Mouse (Mus musculus): ENCODE results near the gene Gm20388. TPM values are rescaled to one million over a fixed set of nuclear protein-coding genes. Genes with fewer than 3 reads are reported as not detected.

Gm20388 gene
- polyA plus RNA-seq, 1 experiment from 2014 or later: not detected

DNA sequence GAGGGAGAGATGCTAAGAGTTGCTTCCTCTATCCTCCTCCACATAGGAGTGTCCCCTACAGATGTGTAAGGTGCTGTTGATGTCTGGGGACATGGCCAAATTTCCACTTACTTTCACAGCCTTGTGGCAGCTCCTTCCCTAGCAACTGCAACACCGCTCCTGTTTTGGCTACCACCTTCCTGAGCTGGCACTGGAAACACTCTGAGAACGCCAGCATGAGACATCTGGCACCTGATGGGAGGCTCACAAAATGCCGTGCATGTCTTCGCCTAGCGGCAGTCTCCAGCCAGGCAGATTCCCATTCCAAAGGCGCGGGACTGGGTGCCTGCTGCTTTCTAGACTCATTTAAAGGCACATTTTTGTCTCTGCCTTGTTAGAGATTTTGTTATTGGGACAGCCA is 226.0 kb downstream of the Gm20388 start:
- H3K36me3 ChIP-seq (ENCODE audit: control insufficient read depth, insufficient read depth, low read length): no peaks in the 10 kb centered on the region
- H3K27me3 ChIP-seq (ENCODE audit: control insufficient read depth, insufficient read depth, low read length): no peaks in the 10 kb centered on the region
- no peak for ATAC-seq (ENCODE audit: low FRiP score, low TSS enrichment)
- H3K27ac ChIP-seq (ENCODE audit: low read depth, low read length): no peak overlapping the region
- no peaks in the 10 kb centered on the region for H3K4me1 ChIP-seq (ENCODE audit: control insufficient read depth, insufficient read depth, low read length)
- 60% methylated on average over 7 of the region's 7 CpGs for WGBS
- no peak overlapping the region for H3K4me3 ChIP-seq (ENCODE audit: low read length)
- no peaks in the 10 kb centered on the region for H3K9me3 ChIP-seq (ENCODE audit: control insufficient read depth, low read length)
- H3K9ac ChIP-seq (ENCODE audit: low read depth, low read length): no peak overlapping the region
- H3K4me2 ChIP-seq (replicated peaks; ENCODE audit: low read depth, low read length): no peak overlapping the region

DNA sequence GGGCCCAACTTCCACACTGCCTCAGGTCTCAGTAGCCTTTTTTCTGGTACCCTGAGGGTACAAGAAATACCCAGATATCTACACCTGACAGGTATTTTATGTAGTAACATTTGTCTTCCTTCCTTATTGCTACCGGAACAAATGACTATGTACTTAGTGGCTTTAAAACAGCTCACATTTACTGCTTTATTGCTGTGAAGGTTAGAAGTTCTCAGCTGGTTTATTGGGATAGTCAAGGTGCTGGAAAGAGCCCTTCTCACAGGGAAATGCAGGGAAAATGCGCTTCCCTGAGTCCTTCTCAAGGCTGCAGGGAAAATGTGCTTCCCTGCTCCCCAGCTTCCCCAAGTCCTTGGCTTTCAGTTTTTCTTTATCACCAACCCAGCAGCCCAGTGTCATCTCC is 228.3 kb downstream of the Gm20388 start:
- 49% methylated on average over 2 of the region's 2 CpGs for WGBS

DNA sequence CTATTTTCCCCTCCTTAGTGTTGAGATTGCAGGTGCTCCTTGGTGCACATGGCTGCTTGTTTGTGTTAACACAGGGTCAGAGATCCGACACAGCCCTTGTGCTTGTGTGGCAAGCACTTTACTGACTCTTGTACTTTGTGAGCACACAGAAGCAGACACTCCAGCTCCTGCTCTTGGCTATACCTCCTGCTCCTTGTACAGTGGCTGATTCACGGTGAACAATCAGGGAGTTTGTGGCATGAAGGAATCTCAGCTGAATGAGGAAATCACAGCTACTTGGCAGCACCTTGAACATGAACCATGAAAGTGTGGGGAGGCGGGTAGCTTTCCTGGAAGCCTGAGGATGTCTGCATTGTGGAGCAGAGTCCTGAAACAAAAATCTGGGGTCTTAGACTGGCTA is 230.1 kb downstream of the Gm20388 start:
- H3K4me2 ChIP-seq (replicated peaks; ENCODE audit: low read depth, low read length): no peak overlapping the region
- 52% methylated on average over 3 of the region's 3 CpGs for WGBS
- no peaks in the 10 kb centered on the region for H3K9me3 ChIP-seq (ENCODE audit: control insufficient read depth, low read length)
- no peak overlapping the region for H3K9ac ChIP-seq (ENCODE audit: low read depth, low read length)
- H3K4me1 ChIP-seq (ENCODE audit: control insufficient read depth, insufficient read depth, low read length): no peaks in the 10 kb centered on the region
- no peaks in the 10 kb centered on the region for H3K36me3 ChIP-seq (ENCODE audit: control insufficient read depth, insufficient read depth, low read length)
- ATAC-seq (ENCODE audit: low FRiP score, low TSS enrichment): no peak
- H3K4me3 ChIP-seq (ENCODE audit: low read length): no peak overlapping the region
- H3K27ac ChIP-seq (ENCODE audit: low read depth, low read length): no peak overlapping the region
- H3K27me3 ChIP-seq (ENCODE audit: control insufficient read depth, insufficient read depth, low read length): no peaks in the 10 kb centered on the region

More for the DNA sequence above, 228.3 kb downstream of the Gm20388 start:
- H3K9ac ChIP-seq (ENCODE audit: low read depth, low read length): no peak overlapping the region
- no peak overlapping the region for H3K4me3 ChIP-seq (ENCODE audit: low read length)
- H3K27me3 ChIP-seq (ENCODE audit: control insufficient read depth, insufficient read depth, low read length): no peaks in the 10 kb centered on the region
- H3K9me3 ChIP-seq (ENCODE audit: control insufficient read depth, low read length): no peaks in the 10 kb centered on the region
- H3K27ac ChIP-seq (ENCODE audit: low read depth, low read length): no peak overlapping the region
- ATAC-seq (ENCODE audit: low FRiP score, low TSS enrichment): no peak
- no peaks in the 10 kb centered on the region for H3K4me1 ChIP-seq (ENCODE audit: control insufficient read depth, insufficient read depth, low read length)
- H3K36me3 ChIP-seq (ENCODE audit: control insufficient read depth, insufficient read depth, low read length): no peaks in the 10 kb centered on the region
- H3K4me2 ChIP-seq (replicated peaks; ENCODE audit: low read depth, low read length): no peak overlapping the region

DNA sequence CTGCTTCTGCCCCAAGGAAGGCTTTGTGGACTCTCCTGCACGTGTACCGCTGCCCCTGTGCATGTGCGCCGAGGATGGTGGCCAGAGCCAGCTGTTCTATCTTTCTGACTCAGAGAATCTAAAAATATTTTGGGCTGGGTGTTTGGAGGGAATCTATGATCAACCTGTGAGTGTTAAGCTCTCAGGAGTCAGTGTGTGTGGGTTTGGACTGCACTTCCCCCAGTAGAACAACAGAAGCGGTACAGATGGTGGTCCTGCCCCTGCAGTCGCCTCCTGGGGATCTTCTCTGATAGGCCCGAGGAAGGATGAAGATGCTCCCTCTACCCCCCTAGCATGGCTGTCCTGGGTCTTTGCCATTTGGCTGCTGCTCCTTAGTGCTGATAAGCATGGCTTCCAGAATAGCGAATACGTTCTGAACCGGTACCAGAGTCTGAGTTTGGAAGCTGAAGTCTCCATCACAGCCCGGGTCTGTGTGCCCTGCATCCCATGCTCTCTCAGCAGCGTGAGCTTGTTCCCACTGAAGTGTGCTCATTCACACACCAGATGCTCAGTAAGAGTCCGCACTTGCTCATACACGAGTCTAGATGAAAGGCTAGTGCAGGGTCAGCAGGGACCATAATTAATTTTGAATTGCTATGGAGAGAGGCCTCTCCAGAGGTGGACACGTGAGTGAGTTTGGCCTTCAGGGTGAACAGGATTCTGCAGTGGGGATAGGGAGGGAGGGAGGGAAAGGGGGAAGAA is 233.4 kb downstream of the Gm20388 start:
- Histone ChIP-seq H3K27me3 (ENCODE audit: control insufficient read depth, insufficient read depth, low read length) (no peaks in the 10 kb centered on the region), H3K4me1 (ENCODE audit: control insufficient read depth, insufficient read depth, low read length) (no peaks in the 10 kb centered on the region), H3K27ac (ENCODE audit: low read depth, low read length) (no peak overlapping the region), H3K9me3 (ENCODE audit: control insufficient read depth, low read length) (no peaks in the 10 kb centered on the region), H3K9ac (ENCODE audit: low read depth, low read length) (no peak overlapping the region), H3K36me3 (ENCODE audit: control insufficient read depth, insufficient read depth, low read length) (no peaks in the 10 kb centered on the region), H3K4me2 (replicated peaks; ENCODE audit: low read depth, low read length) (no peak overlapping the region), H3K4me3 (ENCODE audit: low read length) (no peak overlapping the region)
- WGBS: 59% methylated on average over 15 of the region's 15 CpGs
- 0 out of 2 replicates have a peak, but pooled peaks have one; percentile 20 for ATAC-seq (ENCODE audit: low FRiP score, low TSS enrichment)

DNA sequence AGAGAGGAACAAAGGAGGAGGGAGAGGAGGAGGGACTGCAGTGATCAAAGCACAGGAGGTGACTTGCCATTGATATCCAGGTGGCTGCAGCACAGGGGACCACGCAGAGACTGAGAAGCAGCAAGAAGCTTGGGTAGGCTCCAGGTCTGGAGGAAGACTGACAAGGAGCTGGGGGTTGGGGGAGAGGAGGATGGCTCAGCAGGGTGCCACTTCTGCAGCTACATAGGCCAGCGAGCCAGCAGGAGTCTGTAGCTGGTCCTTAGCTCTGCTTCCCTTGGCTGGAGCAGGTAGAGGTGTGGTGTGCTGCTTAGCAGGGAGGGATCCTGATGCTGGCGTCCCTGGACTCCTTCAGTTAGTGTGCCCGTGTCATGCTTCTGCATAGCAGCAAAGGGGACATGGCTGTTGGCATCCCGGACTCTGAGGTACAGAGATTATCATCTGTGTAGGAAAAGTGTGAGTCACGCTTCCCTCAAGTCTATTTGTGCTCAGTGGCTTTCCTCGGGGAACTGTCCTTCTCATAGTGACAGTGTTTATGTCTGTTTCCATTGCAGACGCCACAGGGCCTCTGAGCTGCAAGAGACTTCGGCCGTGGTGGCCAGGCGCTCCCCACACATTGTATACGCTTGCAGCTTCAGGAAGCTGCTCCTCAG is 234.1 kb downstream of the Gm20388 start:
- H3K4me2 ChIP-seq (replicated peaks; ENCODE audit: low read depth, low read length): no peak overlapping the region
- 53% methylated on average over 12 of the region's 12 CpGs for WGBS

DNA sequence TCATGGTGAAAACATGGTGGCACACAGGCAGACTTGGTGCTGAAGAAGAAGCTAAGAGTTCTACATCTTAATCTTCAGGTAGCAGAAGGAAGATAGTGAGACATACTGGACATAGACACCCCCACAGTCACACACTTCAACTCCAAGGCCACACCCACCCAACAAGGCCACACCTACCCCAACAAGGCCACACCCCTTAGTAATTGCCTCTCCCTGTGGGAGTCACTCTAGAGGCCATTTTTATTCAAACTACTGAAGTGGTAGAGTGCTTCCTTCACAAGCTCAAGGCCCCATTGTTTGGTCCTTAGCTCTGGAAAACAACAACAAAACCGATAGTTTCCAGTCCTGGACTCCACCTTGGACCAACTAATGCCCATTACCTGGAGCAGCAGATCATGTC is 235.4 kb downstream of the Gm20388 start:
- WGBS: 80% methylated on average over 1 of the region's 1 CpGs
- Histone ChIP-seq H3K36me3 (ENCODE audit: control insufficient read depth, insufficient read depth, low read length) (no peaks in the 10 kb centered on the region), H3K4me2 (replicated peaks; ENCODE audit: low read depth, low read length) (no peak overlapping the region), H3K9ac (ENCODE audit: low read depth, low read length) (no peak overlapping the region), H3K4me1 (ENCODE audit: control insufficient read depth, insufficient read depth, low read length) (0 out of 2 replicates have a peak, but pooled peaks cover 3% of the 10 kb centered on the region), H3K4me3 (ENCODE audit: low read length) (no peak overlapping the region), H3K27me3 (ENCODE audit: control insufficient read depth, insufficient read depth, low read length) (no peaks in the 10 kb centered on the region), H3K27ac (ENCODE audit: low read depth, low read length) (no peak overlapping the region), H3K9me3 (ENCODE audit: control insufficient read depth, low read length) (no peaks in the 10 kb centered on the region)
- no peak for ATAC-seq (ENCODE audit: low FRiP score, low TSS enrichment)

More for the DNA sequence above, 234.1 kb downstream of the Gm20388 start:
- Histone ChIP-seq H3K27me3 (ENCODE audit: control insufficient read depth, insufficient read depth, low read length) (no peaks in the 10 kb centered on the region), H3K9ac (ENCODE audit: low read depth, low read length) (0 out of 2 replicates have a peak overlapping the region, but pooled peaks have one; percentile 7), H3K36me3 (ENCODE audit: control insufficient read depth, insufficient read depth, low read length) (no peaks in the 10 kb centered on the region), H3K27ac (ENCODE audit: low read depth, low read length) (no peak overlapping the region), H3K4me1 (ENCODE audit: control insufficient read depth, insufficient read depth, low read length) (0 out of 2 replicates have a peak, but pooled peaks cover under 1% of the 10 kb centered on the region), H3K4me3 (ENCODE audit: low read length) (no peak overlapping the region), H3K9me3 (ENCODE audit: control insufficient read depth, low read length) (no peaks in the 10 kb centered on the region)
- 0 out of 2 replicates have a peak, but pooled peaks have one; percentile 20 for ATAC-seq (ENCODE audit: low FRiP score, low TSS enrichment)

DNA sequence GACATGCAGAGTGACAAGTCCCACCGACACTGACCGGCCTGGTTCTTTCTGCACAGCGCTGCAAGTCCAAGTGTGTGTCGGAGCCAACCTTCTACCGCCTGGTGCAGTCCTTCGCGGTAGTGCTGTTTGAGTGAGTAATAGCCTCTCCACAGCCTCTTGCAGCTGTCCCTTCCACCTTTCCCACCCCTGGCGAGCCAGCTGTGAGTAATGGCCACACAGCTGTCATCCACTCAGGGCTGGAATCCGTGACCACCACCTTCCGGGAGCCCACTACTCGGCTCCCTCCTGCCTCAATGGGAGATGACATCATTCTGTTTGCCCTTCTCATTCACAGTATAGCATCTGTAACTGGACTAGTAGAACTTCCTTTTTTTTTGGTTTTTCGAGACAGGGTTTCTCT is 239.4 kb downstream of the Gm20388 start:
- no peaks in the 10 kb centered on the region for H3K9me3 ChIP-seq (ENCODE audit: control insufficient read depth, low read length)
- H3K4me1 ChIP-seq (ENCODE audit: control insufficient read depth, insufficient read depth, low read length): peaks cover 6% of the 10 kb centered on the region; the same call in 1 of the 2 replicates
- H3K9ac ChIP-seq (ENCODE audit: low read depth, low read length): no peak overlapping the region
- no peak overlapping the region for H3K4me3 ChIP-seq (ENCODE audit: low read length)
- no peak for ATAC-seq (ENCODE audit: low FRiP score, low TSS enrichment)
- no peak overlapping the region for H3K4me2 ChIP-seq (replicated peaks; ENCODE audit: low read depth, low read length)
- no peak overlapping the region for H3K27ac ChIP-seq (ENCODE audit: low read depth, low read length)
- no peaks in the 10 kb centered on the region for H3K36me3 ChIP-seq (ENCODE audit: control insufficient read depth, insufficient read depth, low read length)
- 54% methylated on average over 12 of the region's 12 CpGs for WGBS
- H3K27me3 ChIP-seq (ENCODE audit: control insufficient read depth, insufficient read depth, low read length): no peaks in the 10 kb centered on the region

DNA sequence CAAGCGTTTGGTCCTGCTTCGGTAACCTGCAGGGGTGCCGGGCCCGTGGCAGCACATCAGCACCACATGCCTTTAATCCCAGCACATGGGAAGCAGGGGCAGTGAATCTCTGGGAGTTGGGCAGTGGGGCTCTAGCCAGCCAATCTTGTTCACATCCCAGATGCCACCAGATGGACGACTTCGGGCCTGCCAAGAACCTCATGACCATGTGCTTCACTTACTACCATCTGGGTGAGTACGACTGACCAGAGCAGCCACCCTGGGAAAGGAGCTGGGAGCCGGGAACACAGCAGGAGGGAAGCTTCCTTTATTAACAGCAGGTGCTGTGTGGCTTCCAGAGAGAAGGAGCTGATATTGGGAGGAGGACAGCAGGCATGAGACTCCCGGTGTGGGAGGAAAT is 240.5 kb downstream of the Gm20388 start:
- Histone ChIP-seq H3K4me2 (replicated peaks; ENCODE audit: low read depth, low read length) (no peak overlapping the region), H3K9ac (ENCODE audit: low read depth, low read length) (no peak overlapping the region), H3K27ac (ENCODE audit: low read depth, low read length) (no peak overlapping the region), H3K4me3 (ENCODE audit: low read length) (no peak overlapping the region), H3K4me1 (ENCODE audit: control insufficient read depth, insufficient read depth, low read length) (peaks cover 11% of the 10 kb centered on the region; the same call in 1 of the 2 replicates), H3K36me3 (ENCODE audit: control insufficient read depth, insufficient read depth, low read length) (no peaks in the 10 kb centered on the region), H3K27me3 (ENCODE audit: control insufficient read depth, insufficient read depth, low read length) (no peaks in the 10 kb centered on the region), H3K9me3 (ENCODE audit: control insufficient read depth, low read length) (no peaks in the 10 kb centered on the region)
- no peak for ATAC-seq (ENCODE audit: low FRiP score, low TSS enrichment)
- WGBS: 56% methylated on average over 9 of the region's 9 CpGs

DNA sequence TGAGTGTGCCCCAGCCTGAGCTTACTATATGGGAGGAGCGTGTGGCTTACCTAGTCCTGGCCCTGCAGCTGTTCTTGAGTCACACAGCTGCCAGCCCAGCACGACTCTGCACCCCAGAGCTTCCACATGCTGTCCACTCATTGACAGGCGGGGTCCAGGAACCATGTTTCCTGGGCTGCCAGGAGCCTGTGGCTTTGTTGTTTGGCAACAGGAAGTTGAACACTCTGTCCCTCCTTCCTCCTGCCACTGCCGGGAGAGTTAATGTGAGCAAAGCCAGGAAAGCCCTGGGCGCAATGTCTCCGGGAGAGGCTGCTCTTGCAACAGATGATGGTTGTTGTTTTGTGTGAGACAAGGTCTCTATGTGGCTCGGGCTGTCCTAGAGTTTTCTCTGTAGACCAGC is 242.0 kb downstream of the Gm20388 start:
- 0 out of 2 replicates have a peak overlapping the region, but pooled peaks have one; percentile 4 for H3K27ac ChIP-seq (ENCODE audit: low read depth, low read length)
- peaks cover 11% of the 10 kb centered on the region; the same call in 1 of the 2 replicates for H3K4me1 ChIP-seq (ENCODE audit: control insufficient read depth, insufficient read depth, low read length)
- no peaks in the 10 kb centered on the region for H3K36me3 ChIP-seq (ENCODE audit: control insufficient read depth, insufficient read depth, low read length)
- no peak overlapping the region for H3K9ac ChIP-seq (ENCODE audit: low read depth, low read length)
- no peaks in the 10 kb centered on the region for H3K9me3 ChIP-seq (ENCODE audit: control insufficient read depth, low read length)
- whole genome bisulfite sequencing: 62% methylated on average over 7 of the region's 7 CpGs
- H3K4me3 ChIP-seq (ENCODE audit: low read length): no peak overlapping the region
- no peak for ATAC-seq (ENCODE audit: low FRiP score, low TSS enrichment)
- no peaks in the 10 kb centered on the region for H3K27me3 ChIP-seq (ENCODE audit: control insufficient read depth, insufficient read depth, low read length)
- H3K4me2 ChIP-seq (replicated peaks; ENCODE audit: low read depth, low read length): no peak overlapping the region
